Mouse (Mus musculus) embryonic stem cell, embryonic (primary cell): Measurements from ENCODE around the gene Gpld1.

Experiments used
- CTCF ChIA-PET, 4 experiments: fragments of 300-600 bp in 2 of 4; fragments of 350-600 bp in 2 of 4; sonication (Branson Sonifier 250); formaldehyde crosslinking; loops; one replicate each; lab custom pipeline; 2022; ENCODE audit warnings: inconsistent platforms in 2 of 4; lab: Charles Lee
- POLR2A ChIA-PET, 4 experiments: fragments of 300-600 bp in 2 of 4; fragments of 350-600 bp in 2 of 4; sonication (Branson Sonifier 250); formaldehyde crosslinking; loops; one replicate each; lab custom pipeline; 2022; ENCODE audit warnings: antibody characterized with exemption in 4 of 4, inconsistent platforms in 1 of 4; lab: Charles Lee

Gpld1 gene

GRCm38 (mm10) chr13:24937108-24937838 is 5.7 kb upstream of the Gpld1 start, which contains the start of gene Aldh5a1:
Gene Aldh5a1, minus strand, starts transcription at chr13:24937661.
- ChIA-PET POLR2A (interaction anchor here (0.6 to 3.9 kb wide), 32 partner anchors 9 to 1316 kb away, joined by 3 to 12 read pairs (median 4); partner anchors contain the start of genes Hist1h1a (in 1 of the 4) and Mrs2 (in 1 of the 4)), CTCF (interaction anchor here (0.5 to 2.6 kb wide), 45 partner anchors 9 to 626 kb away, joined by 3 to 20 read pairs (median 4); partner anchors contain the start of gene D130043K22Rik (in 1 of the 4))

GRCm38 (mm10) chr13:24937839-24938166 is 5.1 kb upstream of the Gpld1 start:
- ChIA-PET CTCF (interaction anchor here (0.5 to 2.6 kb wide), 41 partner anchors 8 to 627 kb away, joined by 3 to 20 read pairs (median 4); partner anchors contain the start of gene D130043K22Rik (in 1 of the 4)), POLR2A (interaction anchor here (0.6 to 3.9 kb wide), 23 partner anchors 8 to 1178 kb away, joined by 3 to 12 read pairs (median 4); partner anchors contain the start of gene Hist1h1a (in 1 of the 4))

GRCm38 (mm10) chr13:24938683-24939082 is 4.3 kb upstream of the Gpld1 start:
- ChIA-PET CTCF (interaction anchor here (0.5 to 2.6 kb wide), 47 partner anchors 7 to 1224 kb away, joined by 3 to 20 read pairs (median 4); no protein-coding TSS in a partner anchor), POLR2A (interaction anchor here in 3 of 4 experiments (0.7 to 1.9 kb wide), 5 partner anchors 10 to 40 kb away, joined by 3 to 4 read pairs (median 4); no protein-coding TSS in a partner anchor)

- ChIA-PET POLR2A (interaction anchor here in 2 of 4 experiments (0.8 to 1.6 kb wide), 3 partner anchors 10 to 100 kb away, joined by 3 to 4 read pairs (median 4); no protein-coding TSS in a partner anchor), CTCF (interaction anchor here (0.6 to 2.6 kb wide), 38 partner anchors 8 to 557 kb away, joined by 3 to 20 read pairs (median 3); no protein-coding TSS in a partner anchor)
These were observed 3.5 kb upstream of the Gpld1 start for GRCm38 (mm10) chr13:24939472-24939871.

- CTCF ChIA-PET, result interaction anchor here in 1 of 4 experiments (0.6 kb wide), 1 partner anchor 446 kb away, joined by 3 read pairs; no protein-coding TSS in a partner anchor
- POLR2A ChIA-PET, result interaction anchor here in 1 of 4 experiments (0.6 kb wide), 1 partner anchor 55 kb away, joined by 3 read pairs; no protein-coding TSS in a partner anchor
These were observed 351 bp downstream of the Gpld1 start for GRCm38 (mm10) chr13:24943303-24943702.

- ChIA-PET CTCF (interaction anchor here in 2 of 4 experiments (0.6 to 1.8 kb wide), 3 partner anchors 8 to 73 kb away, joined by 3 to 8 read pairs (median 4); partner anchors contain the start of gene Aldh5a1 (in 1 of the 2)), POLR2A (no interaction called here)
These were observed 2.6 kb downstream of the Gpld1 start for GRCm38 (mm10) chr13:24945567-24945966.

- ChIA-PET POLR2A (interaction anchor here in 1 of 4 experiments (1.3 kb wide), 1 partner anchor 10 kb away, joined by 5 read pairs; the partner anchor contains the start of gene Aldh5a1), CTCF (interaction anchor here in 2 of 4 experiments (0.6 to 1.8 kb wide), 4 partner anchors 8 to 427 kb away, joined by 3 to 8 read pairs (median 4); partner anchors contain the start of gene Aldh5a1 (in 1 of the 2))
These were observed 4.2 kb downstream of the Gpld1 start for GRCm38 (mm10) chr13:24947158-24947557.

GRCm38 (mm10) chr13:24948870-24949269 is 5.9 kb downstream of the Gpld1 start:
- ChIA-PET CTCF (interaction anchor here in 3 of 4 experiments (1.0 to 1.5 kb wide), 3 partner anchors 9 to 12 kb away, joined by 3 to 4 read pairs (median 4); partner anchors contain the start of gene Aldh5a1 (in 2 of the 3)), POLR2A (interaction anchor here in 3 of 4 experiments (1.0 to 1.3 kb wide), 4 partner anchors 10 to 116 kb away, joined by 3 to 5 read pairs (median 4); no protein-coding TSS in a partner anchor)

GRCm38 (mm10) chr13:24952659-24953058 is 9.7 kb downstream of the Gpld1 start:
- ChIA-PET POLR2A (interaction anchor here in 1 of 4 experiments (0.6 to 1.8 kb wide), 2 partner anchors 12 to 37 kb away, joined by 3 to 4 read pairs; no protein-coding TSS in a partner anchor), CTCF (interaction anchor here in 1 of 4 experiments (0.9 kb wide), 1 partner anchor 15 kb away, joined by 4 read pairs; the partner anchor contains the start of gene Aldh5a1)

- ChIA-PET CTCF (interaction anchor here in 2 of 4 experiments (1.1 kb wide), 2 partner anchors 16 to 18 kb away, joined by 3 read pairs; partner anchors contain the start of gene Aldh5a1 (in 1 of the 2)), POLR2A (interaction anchor here in 2 of 4 experiments (1.4 to 1.6 kb wide), 2 partner anchors 18 to 49 kb away, joined by 3 to 4 read pairs; partner anchors contain the start of gene Aldh5a1 (in 1 of the 2))
These were observed 12.1 kb downstream of the Gpld1 start for GRCm38 (mm10) chr13:24955091-24955490.

- CTCF ChIA-PET, result interaction anchor here in 3 of 4 experiments (0.9 to 1.4 kb wide), 5 partner anchors 16 to 35 kb away, joined by 3 to 6 read pairs (median 4); partner anchors contain the start of gene Aldh5a1 (in 2 of the 3)
- POLR2A ChIA-PET, result interaction anchor here in 2 of 4 experiments (0.8 to 1.6 kb wide), 3 partner anchors 14 to 50 kb away, joined by 3 to 4 read pairs (median 3); partner anchors contain the start of gene Aldh5a1 (in 1 of the 2)
These were observed 12.5 kb downstream of the Gpld1 start for GRCm38 (mm10) chr13:24955500-24955899.

GRCm38 (mm10) chr13:24958671-24959070 is 15.7 kb downstream of the Gpld1 start:
- ChIA-PET POLR2A (interaction anchor here in 2 of 4 experiments (0.8 to 0.9 kb wide), 3 partner anchors 20 to 21 kb away, joined by 3 to 4 read pairs (median 4); partner anchors contain the start of gene Aldh5a1 (in 2 of the 2)), CTCF (interaction anchor here in 3 of 4 experiments (0.6 to 1.5 kb wide), 3 partner anchors 20 to 66 kb away, joined by 3 to 6 read pairs (median 4); no protein-coding TSS in a partner anchor)

GRCm38 (mm10) chr13:24960084-24960483 is 17.1 kb downstream of the Gpld1 start:
- POLR2A ChIA-PET, result no interaction called here
- CTCF ChIA-PET, result interaction anchor here in 1 of 4 experiments (1.3 kb wide), 1 partner anchor 23 kb away, joined by 5 read pairs; the partner anchor contains the start of gene Aldh5a1

- POLR2A ChIA-PET, result interaction anchor here in 1 of 4 experiments (0.7 to 1.0 kb wide), 2 partner anchors 25 to 122 kb away, joined by 3 read pairs; partner anchors contain the start of gene Aldh5a1
- CTCF ChIA-PET, result interaction anchor here in 1 of 4 experiments (0.6 kb wide), 1 partner anchor 440 kb away, joined by 4 read pairs; no protein-coding TSS in a partner anchor
These were observed 19.2 kb downstream of the Gpld1 start for GRCm38 (mm10) chr13:24962119-24962518.

GRCm38 (mm10) chr13:24965130-24965845 is 22.3 kb downstream of the Gpld1 start:
- CTCF ChIA-PET, result interaction anchor here in 2 of 4 experiments (0.6 to 0.8 kb wide), 2 partner anchors 28 to 157 kb away, joined by 3 to 8 read pairs; partner anchors contain the start of gene Aldh5a1 (in 1 of the 2)

GRCm38 (mm10) chr13:24965846-24966201 is 22.9 kb downstream of the Gpld1 start:
- POLR2A ChIA-PET, result interaction anchor here in 1 of 4 experiments (0.6 to 0.7 kb wide), 3 partner anchors 38 to 326 kb away, joined by 3 read pairs; no protein-coding TSS in a partner anchor
- CTCF ChIA-PET, result interaction anchor here in 1 of 4 experiments (0.8 kb wide), 1 partner anchor 28 kb away, joined by 8 read pairs; the partner anchor contains the start of gene Aldh5a1

More at GRCm38 (mm10) chr13:24965130-24965845, 22.3 kb downstream of the Gpld1 start:
- POLR2A ChIA-PET, result interaction anchor here in 1 of 4 experiments (0.6 to 0.7 kb wide), 4 partner anchors 39 to 326 kb away, joined by 3 read pairs; no protein-coding TSS in a partner anchor
